Mouse (Mus musculus): ENCODE measurements around the gene Pla2g4a. TPM values are rescaled to one million over a fixed set of nuclear protein-coding genes. Genes with fewer than 3 reads are reported as not detected.

The Pla2g4a gene
- polyA plus RNA-seq, 1 experiment from 2014 or later = 20.0 TPM

- no peak overlapping the region for H3K4me3 ChIP-seq (replicated peaks)
- H3K4me1 ChIP-seq = no peaks in the 10 kb centered on the region
- H3K27me3 ChIP-seq = no peaks in the 10 kb centered on the region
- no peak overlapping the region for H3K9ac ChIP-seq
- no peak overlapping the region for H3K27ac ChIP-seq (replicated peaks)
- no peak overlapping the region for H3K4me2 ChIP-seq (replicated peaks)
- 90% methylated on average over 3 of the region's 3 CpGs for WGBS
- ATAC-seq (ENCODE audit: insufficient number of reproducible peaks, low FRiP score, low TSS enrichment, low read depth) = no peak
- H3K36me3 ChIP-seq = no peaks in the 10 kb centered on the region
- H3K9me3 ChIP-seq (replicated peaks) = no peaks in the 10 kb centered on the region
Observed at GRCm38 (mm10) chr1:149878175-149878574, 82.9 kb downstream of the Pla2g4a start.

DNA sequence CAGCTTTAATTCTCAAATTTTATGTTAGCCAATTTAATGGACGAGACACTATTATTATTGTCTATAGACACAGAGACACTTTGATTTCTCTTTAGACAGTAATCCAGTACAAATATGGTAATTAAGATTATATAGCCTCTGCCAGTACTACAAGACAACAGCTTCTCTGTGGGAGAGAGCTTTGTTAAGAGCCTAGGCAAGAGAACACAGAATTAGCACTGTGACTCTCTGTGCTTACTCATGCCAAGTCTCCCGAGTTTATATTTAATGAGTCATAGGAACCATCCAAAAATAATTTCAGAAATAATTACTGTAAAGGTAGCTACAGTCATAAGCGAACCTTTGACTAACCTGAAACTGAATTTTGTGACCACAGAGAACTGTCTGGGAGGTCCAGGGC is 84.6 kb downstream of the Pla2g4a start:
- 68% methylated on average over 3 of the region's 3 CpGs for WGBS
- no peak overlapping the region for H3K4me2 ChIP-seq (replicated peaks)
- H3K27ac ChIP-seq (replicated peaks) = no peak overlapping the region
- H3K4me1 ChIP-seq = no peaks in the 10 kb centered on the region
- no peak overlapping the region for H3K4me3 ChIP-seq (replicated peaks)
- H3K27me3 ChIP-seq = no peaks in the 10 kb centered on the region
- ATAC-seq (ENCODE audit: insufficient number of reproducible peaks, low FRiP score, low TSS enrichment, low read depth) = no peak
- no peaks in the 10 kb centered on the region for H3K36me3 ChIP-seq
- H3K9ac ChIP-seq = no peak overlapping the region
- H3K9me3 ChIP-seq (replicated peaks) = no peaks in the 10 kb centered on the region

DNA sequence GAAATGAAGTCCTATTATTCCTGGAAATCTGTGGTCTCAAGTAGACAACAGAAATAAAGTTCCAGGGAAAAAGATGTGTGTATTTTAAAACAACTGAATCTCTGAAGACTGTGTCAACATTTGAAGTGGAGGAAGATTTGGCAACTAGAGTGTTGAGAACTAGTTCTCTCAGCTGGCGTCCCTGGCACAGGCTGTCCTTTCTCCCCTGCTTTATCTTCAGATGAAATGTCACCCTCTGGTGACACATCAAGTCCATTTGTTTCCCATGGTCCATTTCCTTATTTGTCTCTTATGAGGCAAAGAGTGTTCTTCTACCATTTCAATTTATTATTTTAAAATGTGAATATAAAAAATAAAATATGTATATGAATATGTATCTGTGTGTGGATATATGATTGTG is 89.5 kb downstream of the Pla2g4a start:
- 95% methylated on average over 1 of the region's 1 CpGs for WGBS
- Histone ChIP-seq H3K36me3 (no peaks in the 10 kb centered on the region), H3K9me3 (replicated peaks) (no peaks in the 10 kb centered on the region), H3K4me1 (no peaks in the 10 kb centered on the region), H3K27ac (replicated peaks) (no peak overlapping the region), H3K4me2 (replicated peaks) (no peak overlapping the region), H3K4me3 (replicated peaks) (no peak overlapping the region), H3K9ac (no peak overlapping the region), H3K27me3 (no peaks in the 10 kb centered on the region)
- ATAC-seq (ENCODE audit: insufficient number of reproducible peaks, low FRiP score, low TSS enrichment, low read depth) = no peak

- Histone ChIP-seq H3K4me3 (replicated peaks) (no peak overlapping the region), H3K36me3 (no peaks in the 10 kb centered on the region), H3K27me3 (no peaks in the 10 kb centered on the region), H3K9ac (no peak overlapping the region), H3K4me1 (0 out of 2 replicates have a peak, but pooled peaks cover 3% of the 10 kb centered on the region), H3K9me3 (replicated peaks) (no peaks in the 10 kb centered on the region), H3K4me2 (replicated peaks) (no peak overlapping the region), H3K27ac (replicated peaks) (no peak overlapping the region)
- no peak for ATAC-seq (ENCODE audit: insufficient number of reproducible peaks, low FRiP score, low TSS enrichment, low read depth)
Observed at GRCm38 (mm10) chr1:149867323-149867722, 93.8 kb downstream of the Pla2g4a start.

GRCm38 (mm10) chr1:149866202-149866601 is 94.9 kb downstream of the Pla2g4a start:
- Histone ChIP-seq H3K36me3 (no peaks in the 10 kb centered on the region), H3K9ac (no peak overlapping the region), H3K9me3 (replicated peaks) (no peaks in the 10 kb centered on the region), H3K4me2 (replicated peaks) (no peak overlapping the region), H3K4me1 (0 out of 2 replicates have a peak, but pooled peaks cover 3% of the 10 kb centered on the region), H3K27me3 (no peaks in the 10 kb centered on the region), H3K4me3 (replicated peaks) (no peak overlapping the region), H3K27ac (replicated peaks) (no peak overlapping the region)
- WGBS = 85% methylated on average over 3 of the region's 3 CpGs
- ATAC-seq (ENCODE audit: insufficient number of reproducible peaks, low FRiP score, low TSS enrichment, low read depth) = no peak

DNA sequence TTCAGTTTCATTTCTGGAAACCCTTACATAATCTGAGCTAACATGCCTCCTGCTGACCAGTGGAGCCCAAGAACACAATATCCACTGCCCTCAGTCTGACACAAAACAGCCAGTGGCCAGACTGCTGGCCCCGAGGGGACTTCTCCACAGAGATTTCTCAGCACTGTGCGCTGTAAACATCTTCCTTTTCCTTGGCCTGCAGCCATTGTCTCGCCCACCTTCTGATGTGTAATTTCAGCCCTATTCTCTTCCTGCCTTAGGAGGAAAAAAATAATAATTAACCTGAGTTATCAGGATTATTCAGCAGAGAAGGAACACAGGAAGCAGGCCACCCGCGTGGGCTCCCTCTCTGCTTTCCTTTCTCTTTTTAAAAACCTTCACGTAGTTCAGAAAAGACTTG is 98.3 kb downstream of the Pla2g4a start:
- H3K9me3 ChIP-seq (replicated peaks) = no peaks in the 10 kb centered on the region
- H3K36me3 ChIP-seq = no peaks in the 10 kb centered on the region
- no peak overlapping the region for H3K4me3 ChIP-seq (replicated peaks)
- 0 out of 2 replicates have a peak, but pooled peaks cover 3% of the 10 kb centered on the region for H3K4me1 ChIP-seq
- H3K27me3 ChIP-seq = no peaks in the 10 kb centered on the region
- H3K27ac ChIP-seq (replicated peaks) = no peak overlapping the region
- WGBS = 52% methylated on average over 6 of the region's 6 CpGs
- H3K9ac ChIP-seq = no peak overlapping the region
- H3K4me2 ChIP-seq (replicated peaks) = no peak overlapping the region
- no peak; the same call in 1 of the 2 replicates for ATAC-seq (ENCODE audit: insufficient number of reproducible peaks, low FRiP score, low TSS enrichment, low read depth)

GRCm38 (mm10) chr1:149862181-149862580 is 98.9 kb downstream of the Pla2g4a start:
- no peak for ATAC-seq (ENCODE audit: insufficient number of reproducible peaks, low FRiP score, low TSS enrichment, low read depth)
- no peaks in the 10 kb centered on the region for H3K27me3 ChIP-seq
- H3K4me1 ChIP-seq = 0 out of 2 replicates have a peak, but pooled peaks cover 3% of the 10 kb centered on the region
- no peaks in the 10 kb centered on the region for H3K9me3 ChIP-seq (replicated peaks)
- H3K4me3 ChIP-seq (replicated peaks) = no peak overlapping the region
- no peaks in the 10 kb centered on the region for H3K36me3 ChIP-seq
- 66% methylated on average over 2 of the region's 2 CpGs for WGBS
- H3K4me2 ChIP-seq (replicated peaks) = no peak overlapping the region
- no peak overlapping the region for H3K27ac ChIP-seq (replicated peaks)
- H3K9ac ChIP-seq = no peak overlapping the region

DNA sequence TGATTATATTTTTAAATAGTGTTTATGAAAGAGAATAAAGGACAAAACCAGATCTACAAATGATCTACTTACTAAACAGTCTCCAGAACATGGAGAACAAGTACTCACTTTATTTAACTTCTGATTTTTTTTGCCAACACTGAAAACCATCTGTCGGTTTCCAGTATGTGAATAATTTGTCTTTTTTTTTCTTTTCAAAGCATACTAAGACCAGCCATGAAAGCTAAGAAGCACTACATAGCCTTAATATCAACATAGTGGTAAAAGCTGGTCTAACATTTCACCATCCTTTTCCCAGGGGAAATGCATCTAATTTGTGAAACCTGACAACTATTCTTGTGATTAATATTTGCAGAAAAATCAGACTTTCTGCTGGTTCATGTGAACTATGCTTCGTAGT is 99.5 kb downstream of the Pla2g4a start:
- H3K9ac ChIP-seq = no peak overlapping the region
- H3K4me1 ChIP-seq = 0 out of 2 replicates have a peak, but pooled peaks cover 3% of the 10 kb centered on the region
- H3K9me3 ChIP-seq (replicated peaks) = no peaks in the 10 kb centered on the region
- H3K4me2 ChIP-seq (replicated peaks) = no peak overlapping the region
- no peak overlapping the region for H3K27ac ChIP-seq (replicated peaks)
- H3K27me3 ChIP-seq = no peaks in the 10 kb centered on the region
- no peak for ATAC-seq (ENCODE audit: insufficient number of reproducible peaks, low FRiP score, low TSS enrichment, low read depth)
- no peaks in the 10 kb centered on the region for H3K36me3 ChIP-seq
- 48% methylated on average over 2 of the region's 2 CpGs for WGBS
- H3K4me3 ChIP-seq (replicated peaks) = no peak overlapping the region

GRCm38 (mm10) chr1:149858734-149859133 is 102.4 kb downstream of the Pla2g4a start:
- H3K9ac ChIP-seq = no peak overlapping the region
- ATAC-seq (ENCODE audit: insufficient number of reproducible peaks, low FRiP score, low TSS enrichment, low read depth) = no peak
- 71% methylated on average over 5 of the region's 5 CpGs for WGBS

DNA sequence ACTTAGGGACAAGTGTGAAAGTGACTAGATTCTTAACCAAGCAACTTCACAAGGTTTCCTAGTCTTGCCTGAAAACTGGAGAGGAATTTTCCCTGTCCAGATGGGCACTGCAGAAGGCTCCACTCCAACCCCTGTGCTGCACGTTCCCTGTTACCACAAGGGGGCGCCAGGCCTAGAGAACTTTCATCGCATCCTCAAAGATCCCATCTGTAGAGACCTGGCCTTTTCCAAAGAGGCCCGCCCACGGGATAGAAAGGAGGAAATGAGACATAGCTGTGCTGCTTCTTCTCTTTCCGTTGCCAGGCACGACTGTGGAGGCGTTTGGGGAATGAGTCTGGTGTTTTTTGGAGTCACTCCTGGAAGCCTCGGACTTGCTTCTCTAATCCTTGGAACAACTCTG is 104.4 kb downstream of the Pla2g4a start:
- WGBS = 26% methylated on average over 9 of the region's 9 CpGs
- H3K9me3 ChIP-seq (replicated peaks) = no peaks in the 10 kb centered on the region
- H3K27me3 ChIP-seq = no peaks in the 10 kb centered on the region
- no peaks in the 10 kb centered on the region for H3K36me3 ChIP-seq
- no peak overlapping the region for H3K4me2 ChIP-seq (replicated peaks)
- ATAC-seq (ENCODE audit: insufficient number of reproducible peaks, low FRiP score, low TSS enrichment, low read depth) = no peak
- no peak overlapping the region for H3K4me3 ChIP-seq (replicated peaks)
- H3K9ac ChIP-seq = no peak overlapping the region
- H3K27ac ChIP-seq (replicated peaks) = no peak overlapping the region
- no peaks in the 10 kb centered on the region for H3K4me1 ChIP-seq

More at GRCm38 (mm10) chr1:149858734-149859133, 102.4 kb downstream of the Pla2g4a start:
- Histone ChIP-seq H3K36me3 (no peaks in the 10 kb centered on the region), H3K4me2 (replicated peaks) (no peak overlapping the region), H3K27me3 (no peaks in the 10 kb centered on the region), H3K4me1 (0 out of 2 replicates have a peak, but pooled peaks cover 3% of the 10 kb centered on the region), H3K27ac (replicated peaks) (no peak overlapping the region), H3K9me3 (replicated peaks) (no peaks in the 10 kb centered on the region), H3K4me3 (replicated peaks) (no peak overlapping the region)

GRCm38 (mm10) chr1:149855581-149855980 is 105.5 kb downstream of the Pla2g4a start:
- 77% methylated on average over 4 of the region's 4 CpGs for WGBS
- Histone ChIP-seq H3K9ac (no peak overlapping the region), H3K27me3 (no peaks in the 10 kb centered on the region), H3K4me2 (replicated peaks) (no peak overlapping the region), H3K4me3 (replicated peaks) (no peak overlapping the region), H3K4me1 (no peaks in the 10 kb centered on the region), H3K9me3 (replicated peaks) (no peaks in the 10 kb centered on the region), H3K27ac (replicated peaks) (no peak overlapping the region), H3K36me3 (no peaks in the 10 kb centered on the region)
- no peak for ATAC-seq (ENCODE audit: insufficient number of reproducible peaks, low FRiP score, low TSS enrichment, low read depth)

DNA sequence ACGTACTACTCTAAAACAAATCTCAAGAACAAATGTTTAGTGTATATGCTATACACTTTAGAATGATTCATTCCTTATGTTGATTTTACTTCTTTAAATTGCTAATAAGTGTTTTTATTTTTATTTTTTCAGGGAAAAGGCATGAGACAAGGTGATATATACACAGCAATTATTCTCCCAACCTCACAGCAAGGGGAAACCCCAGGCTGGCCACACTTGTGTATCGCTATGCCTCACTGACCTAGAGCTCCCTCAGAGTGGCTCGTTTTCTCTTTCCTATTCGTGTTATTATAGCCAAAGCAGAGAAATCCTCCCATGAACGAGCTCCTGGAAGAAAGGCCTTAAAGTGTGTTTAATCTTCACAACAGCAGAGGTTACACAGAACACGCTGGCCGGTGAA is 106.2 kb downstream of the Pla2g4a start:
- no peaks in the 10 kb centered on the region for H3K9me3 ChIP-seq (replicated peaks)
- H3K9ac ChIP-seq = no peak overlapping the region
- H3K27ac ChIP-seq (replicated peaks) = no peak overlapping the region
- H3K27me3 ChIP-seq = no peaks in the 10 kb centered on the region
- H3K4me2 ChIP-seq (replicated peaks) = no peak overlapping the region
- no peaks in the 10 kb centered on the region for H3K36me3 ChIP-seq
- ATAC-seq (ENCODE audit: insufficient number of reproducible peaks, low FRiP score, low TSS enrichment, low read depth) = no peak
- no peak overlapping the region for H3K4me3 ChIP-seq (replicated peaks)
- no peaks in the 10 kb centered on the region for H3K4me1 ChIP-seq
- 78% methylated on average over 7 of the region's 7 CpGs for WGBS
